Mouse (Mus musculus): Measurements from ENCODE around the gene Tpsg1. TPM values are rescaled to one million over a fixed set of nuclear protein-coding genes. Genes with fewer than 3 reads are reported as not detected.

Gene Tpsg1
- polyA plus RNA-seq (2012; ENCODE audit: low replicate concordance): not detected in 2 replicates

DNA sequence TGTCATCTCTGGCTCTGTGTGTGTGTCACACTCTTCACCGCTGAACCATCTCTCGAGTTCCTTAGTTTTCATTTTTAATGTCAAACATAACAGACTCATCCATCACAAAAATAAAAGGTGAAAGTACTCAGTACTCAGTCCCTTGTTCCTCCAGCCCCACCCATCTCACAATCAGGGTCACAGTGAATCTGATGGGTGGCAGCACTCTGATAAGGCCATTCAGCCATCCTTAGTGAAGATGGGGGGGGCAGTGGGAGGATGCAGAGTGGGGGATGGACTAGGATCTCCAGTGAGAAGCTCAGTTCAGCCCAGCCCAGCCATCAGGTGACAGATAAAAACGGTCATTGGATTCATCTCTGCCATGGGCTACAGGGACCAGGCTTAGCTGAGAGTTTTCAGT is at the start of gene Tpsg1:
Gene Tpsg1, plus strand, starts transcription at position 301 of the 400 bp plus-strand sequence.

DNA sequence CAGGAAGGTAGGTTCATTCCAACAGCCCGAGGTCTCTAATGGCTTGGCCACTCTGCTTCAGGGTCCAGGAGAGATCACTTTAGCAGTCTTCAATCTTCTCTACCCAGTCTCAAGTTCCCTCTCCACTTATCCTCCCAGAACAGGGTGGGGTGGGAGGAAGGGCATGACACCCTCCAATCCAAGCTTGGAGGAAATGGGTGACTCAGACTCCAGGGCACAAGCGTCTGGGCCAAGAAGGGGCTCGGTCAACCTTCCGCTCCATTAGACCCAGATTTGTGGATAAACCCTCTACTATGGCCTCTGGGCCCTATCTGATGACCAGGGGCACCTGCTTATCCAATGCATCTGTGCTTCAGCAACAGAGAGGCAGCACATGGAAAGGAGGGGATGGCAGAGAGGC is 23.6 kb upstream of the Tpsg1 start, which contains the start of gene Tpsab1:
Gene Tpsab1, minus strand, starts transcription at position 101 of the 400 bp plus-strand sequence.

DNA sequence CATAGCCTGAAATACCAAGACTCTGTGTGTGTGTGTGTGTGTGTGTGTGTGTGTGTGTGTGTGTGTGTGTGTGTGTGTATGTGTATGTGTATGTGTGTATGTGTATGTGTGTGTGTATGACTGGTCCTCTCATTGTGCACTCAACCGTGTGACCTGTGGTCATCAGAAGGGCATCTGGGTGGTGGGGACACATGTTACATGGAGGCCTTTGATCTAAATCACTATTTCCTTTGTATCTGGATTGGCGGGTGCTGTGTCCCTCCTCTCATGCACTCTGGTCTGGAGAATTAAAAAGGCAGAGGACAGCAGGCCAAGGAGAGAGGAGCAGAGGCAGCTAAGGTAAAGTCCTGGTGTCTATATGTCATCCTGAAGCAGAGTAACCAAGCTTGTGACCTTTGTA is 3.1 kb upstream of the Tpsg1 start, which contains the start of gene Tpsb2:
Gene Tpsb2, plus strand, starts transcription at position 301 of the 400 bp plus-strand sequence.

Other genes starting within 250 kb of the Tpsg1 start
- not detected in 2 replicates for gene Ptx4, start 248.5 kb upstream of the Tpsg1 start, polyA plus RNA-seq (2012; ENCODE audit: low replicate concordance)
- gene Clcn7, start 235.9 kb upstream of the Tpsg1 start, polyA plus RNA-seq (2012; ENCODE audit: low replicate concordance): 27.7 and 32.4 TPM in 2 replicates
- not detected in 2 replicates for gene Ccdc154, start 206.8 kb upstream of the Tpsg1 start, polyA plus RNA-seq (2012; ENCODE audit: low replicate concordance)
- not detected in 2 replicates for gene Gm38655, start 193.8 kb upstream of the Tpsg1 start, polyA plus RNA-seq (2012; ENCODE audit: low replicate concordance)
- 43.9 and 71.2 TPM in 2 replicates for gene BC003965, start 184.7 kb upstream of the Tpsg1 start, polyA plus RNA-seq (2012; ENCODE audit: low replicate concordance)
- 54.2 and 108 TPM in 2 replicates for gene Unkl, start 180.9 kb upstream of the Tpsg1 start, polyA plus RNA-seq (2012; ENCODE audit: low replicate concordance)
- 3.7 and 11.8 TPM in 2 replicates for gene Gnptg, start 129.1 kb upstream of the Tpsg1 start, polyA plus RNA-seq (2012; ENCODE audit: low replicate concordance)
- 10.5 and 15.0 TPM in 2 replicates for gene Tsr3, start 129.1 kb upstream of the Tpsg1 start, polyA plus RNA-seq (2012; ENCODE audit: low replicate concordance)
- 0.28 and 0.75 TPM in 2 replicates for gene Baiap3, start 112.9 kb upstream of the Tpsg1 start, polyA plus RNA-seq (2012; ENCODE audit: low replicate concordance)
- 152 and 183 TPM in 2 replicates for gene Ube2i, start 94.7 kb upstream of the Tpsg1 start, polyA plus RNA-seq (2012; ENCODE audit: low replicate concordance)
- gene Prss34, start 70.9 kb upstream of the Tpsg1 start, polyA plus RNA-seq (2012; ENCODE audit: low replicate concordance): 0.39 TPM in 1 of 2 replicates, not detected in the other
- not detected in 2 replicates for gene Prss28, start 60.6 kb upstream of the Tpsg1 start, polyA plus RNA-seq (2012; ENCODE audit: low replicate concordance)
- 0.60 and 0.61 TPM in 2 replicates for gene Prss29, start 50.6 kb upstream of the Tpsg1 start, polyA plus RNA-seq (2012; ENCODE audit: low replicate concordance)
- gene Tpsab1, start 23.7 kb upstream of the Tpsg1 start, polyA plus RNA-seq (2012; ENCODE audit: low replicate concordance): 0.16 and 0.36 TPM in 2 replicates
- gene Tpsb2, start 3.0 kb upstream of the Tpsg1 start, polyA plus RNA-seq (2012; ENCODE audit: low replicate concordance): 0.93 and 1.2 TPM in 2 replicates
- gene Cacna1h, start 64.5 kb downstream of the Tpsg1 start, polyA plus RNA-seq (2012; ENCODE audit: low replicate concordance): 2.8 and 7.7 TPM in 2 replicates
- gene Tekt4, start 85.3 kb downstream of the Tpsg1 start, polyA plus RNA-seq (2012; ENCODE audit: low replicate concordance): not detected in 2 replicates
- gene Sstr5, start 128.0 kb downstream of the Tpsg1 start, polyA plus RNA-seq (2012; ENCODE audit: low replicate concordance): not detected in 2 replicates
- gene Sox8, start 201.4 kb downstream of the Tpsg1 start, polyA plus RNA-seq (2012; ENCODE audit: low replicate concordance): 0.12 TPM in 1 of 2 replicates, not detected in the other
- gene Lmf1, start 209.8 kb downstream of the Tpsg1 start, polyA plus RNA-seq (2012; ENCODE audit: low replicate concordance): 8.7 and 13.3 TPM in 2 replicates

Data from leukemia stem cell, adult 10-12 weeks (primary cell).